Mouse (Mus musculus) C2C12 (cell line): ENCODE data around the gene Pnmt. TPM values are rescaled to one million over a fixed set of nuclear protein-coding genes. Genes with fewer than 3 reads are reported as not detected.

Experiments
- H3K27me3 ChIP-seq: one replicate; pipeline ENCODE4 v1.6.1; 2011; ENCODE audit not compliant: control insufficient read depth, insufficient read depth, insufficient read length
- H3K36me3 ChIP-seq: one replicate; pipeline ENCODE4 v1.6.1; 2011; ENCODE audit not compliant: control insufficient read depth, insufficient read depth
- H3K4me3 ChIP-seq: one replicate; pipeline ENCODE4 v1.5.1; 2011; ENCODE audit warnings: mild to moderate bottlenecking, control low read depth; ENCODE audit not compliant: poor library complexity, insufficient read depth, severe bottlenecking
- H3K79me2 ChIP-seq: one replicate; pipeline ENCODE4 v1.6.1; 2011; ENCODE audit not compliant: control insufficient read depth, insufficient read depth
- H3K79me3 ChIP-seq: one replicate; pipeline ENCODE4 v1.6.1; 2011; ENCODE audit warnings: low read depth, control low read depth
- H3ac ChIP-seq: one replicate; pipeline ENCODE3; 2011; ENCODE audit warnings: low read depth; ENCODE audit not compliant: control insufficient read depth, insufficient read length
- CEBPB ChIP-seq: IDR thresholded peaks from one replicate; pipeline ENCODE4 v1.6.1; 2011; ENCODE audit warnings: low read depth, mild to moderate bottlenecking, control low read depth, moderate library complexity
- CTCF ChIP-seq: IDR thresholded peaks from one replicate; pipeline ENCODE4 v1.5.1; 2011; ENCODE audit not compliant: control insufficient read depth, insufficient read depth, insufficient read length
- FOSL1 ChIP-seq: IDR thresholded peaks from one replicate; pipeline ENCODE4 v1.8.0; 2011; ENCODE audit warnings: mild to moderate bottlenecking, low read length; ENCODE audit not compliant: poor library complexity, insufficient read depth, severe bottlenecking
- MAX ChIP-seq: IDR thresholded peaks from one replicate; pipeline ENCODE4 v1.6.1; 2011; ENCODE audit warnings: mild to moderate bottlenecking, control low read depth
- MYOD1 ChIP-seq: IDR thresholded peaks from one replicate; pipeline ENCODE4 v1.6.1; 2011; ENCODE audit warnings: low read depth; ENCODE audit not compliant: control insufficient read depth, insufficient read length
- MYOG ChIP-seq: IDR thresholded peaks from one replicate; pipeline ENCODE4 v1.6.1; 2011; ENCODE audit not compliant: control insufficient read depth, insufficient read length; ENCODE audit errors: extremely low read depth
- USF1 ChIP-seq: IDR thresholded peaks from one replicate; pipeline ENCODE4 v1.6.1; 2011; ENCODE audit warnings: low read depth, mild to moderate bottlenecking, control low read depth, moderate library complexity
- polyA plus RNA-seq: library from polyadenylated mRNA; unstranded; fragments of >200 nt; fragmentation: generic; extraction: Trizol; gene quantifications from one replicate; pipeline ENCODE4 v1.2.1, GENCODE M21; 2012; ENCODE audit warnings: missing spikeins

Pnmt gene
- polyA plus RNA-seq, 1 experiment = 0.04 TPM

- H3K79me3 ChIP-seq = no peaks in the 10 kb centered on the region
- TF ChIP-seq MAX (no peak), CEBPB (no peak), FOSL1 (no peak), USF1 (no peak), CTCF (no peak), MYOD1 (no peak), MYOG (no peak)
- no peaks in the 10 kb centered on the region for H3K79me2 ChIP-seq
- H3ac ChIP-seq = no peak overlapping the region
- no peak overlapping the region for H3K4me3 ChIP-seq
- no peaks in the 10 kb centered on the region for H3K36me3 ChIP-seq
- H3K27me3 ChIP-seq = no peaks in the 10 kb centered on the region
Measured at GRCm38 (mm10) chr11:98397946-98398345, 11.7 kb downstream of the Pnmt start.

GRCm38 (mm10) chr11:98400161-98400726 is 14.0 kb downstream of the Pnmt start, which contains the start of gene Pgap3:
Gene Pgap3, minus strand, starts transcription at chr11:98400490.
- Histone ChIP-seq H3K4me3 (peak within 1 kb of the TSS; percentile 50), H3K79me2 (no peaks in the 10 kb centered on the region), H3K36me3 (no peaks in the 10 kb centered on the region), H3K27me3 (no peaks in the 10 kb centered on the region), H3ac (peak within 1 kb of the TSS; percentile 85), H3K79me3 (no peaks in the 10 kb centered on the region)
- TF ChIP-seq CEBPB = no peak
- no peak for TF ChIP-seq MYOG
- TF ChIP-seq FOSL1 = no peak
- no peak for TF ChIP-seq MYOD1

DNA sequence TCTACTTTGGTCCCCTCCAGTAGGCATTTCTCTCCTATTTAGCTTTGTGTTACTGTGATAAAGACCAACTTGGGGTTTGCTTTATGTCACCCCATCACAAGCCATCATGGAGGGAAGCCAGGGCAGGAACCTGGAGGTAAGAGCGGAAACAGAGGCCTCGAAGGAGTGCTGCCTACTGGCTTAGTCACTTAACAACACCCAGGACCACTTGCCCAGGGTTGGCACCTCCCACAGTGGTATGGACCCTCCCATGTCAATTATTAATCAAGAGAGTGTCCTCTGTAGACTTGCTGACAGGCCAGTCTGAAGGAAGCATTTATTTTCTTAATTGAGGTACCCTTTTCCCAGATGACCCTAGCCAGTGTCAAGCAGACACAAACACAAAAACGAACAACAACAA is 14.6 kb downstream of the Pnmt start:
- no peaks in the 10 kb centered on the region for H3K79me2 ChIP-seq
- peak overlapping the region; percentile 50 for H3K4me3 ChIP-seq
- no peaks in the 10 kb centered on the region for H3K79me3 ChIP-seq
- no peaks in the 10 kb centered on the region for H3K36me3 ChIP-seq
- H3K27me3 ChIP-seq = no peaks in the 10 kb centered on the region
- peak overlapping the region; percentile 1 for H3ac ChIP-seq
- TF ChIP-seq FOSL1 = no peak
- TF ChIP-seq USF1 = no peak
- TF ChIP-seq CTCF = no peak
- no peak for TF ChIP-seq MYOD1
- TF ChIP-seq CEBPB = no peak
- TF ChIP-seq MAX = no peak
- no peak for TF ChIP-seq MYOG

DNA sequence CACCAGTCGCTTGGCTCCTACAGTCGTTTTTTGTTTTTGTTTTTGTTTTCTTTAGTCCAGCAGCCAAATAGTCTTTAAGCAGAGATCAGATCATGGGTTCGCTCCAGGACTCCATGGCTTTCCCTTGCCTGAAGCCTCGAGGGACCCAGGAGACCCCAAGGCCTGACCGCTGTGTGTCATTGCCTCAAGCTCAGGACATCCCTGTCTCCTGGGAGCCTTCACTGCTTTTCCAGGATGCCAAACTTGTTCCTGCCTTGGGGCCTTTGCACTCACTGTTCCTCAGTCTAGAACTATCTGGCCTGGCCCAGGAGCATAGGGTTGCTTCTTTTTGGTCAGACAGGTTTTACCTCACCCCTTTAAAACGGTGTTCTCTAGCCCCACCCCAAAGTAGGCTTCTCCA is 20.4 kb downstream of the Pnmt start:
- Histone ChIP-seq H3K79me3 (no peaks in the 10 kb centered on the region), H3K4me3 (no peak overlapping the region), H3ac (no peak overlapping the region), H3K27me3 (no peaks in the 10 kb centered on the region), H3K36me3 (no peaks in the 10 kb centered on the region), H3K79me2 (no peaks in the 10 kb centered on the region)
- TF ChIP-seq USF1 (no peak), MYOG (no peak), CTCF (no peak), MAX (no peak), CEBPB (no peak), MYOD1 (no peak), FOSL1 (no peak)

GRCm38 (mm10) chr11:98408872-98409271 is 22.6 kb downstream of the Pnmt start:
- Histone ChIP-seq H3K27me3 (no peaks in the 10 kb centered on the region), H3K4me3 (no peak overlapping the region), H3K79me2 (peaks cover 14% of the 10 kb centered on the region), H3K36me3 (no peaks in the 10 kb centered on the region), H3K79me3 (peaks cover 3% of the 10 kb centered on the region), H3ac (no peak overlapping the region)
- TF ChIP-seq USF1 = no peak
- TF ChIP-seq CEBPB = no peak
- no peak for TF ChIP-seq MAX
- TF ChIP-seq FOSL1 = no peak
- no peak for TF ChIP-seq CTCF
- TF ChIP-seq MYOD1 = no peak
- TF ChIP-seq MYOG = no peak

GRCm38 (mm10) chr11:98409341-98409822 is 23.1 kb downstream of the Pnmt start:
- H3K4me3 ChIP-seq = no peak overlapping the region

More at GRCm38 (mm10) chr11:98409341-98409822, 23.1 kb downstream of the Pnmt start:
- Histone ChIP-seq H3K79me2 (peaks cover 19% of the 10 kb centered on the region), H3K27me3 (no peaks in the 10 kb centered on the region), H3K36me3 (no peaks in the 10 kb centered on the region), H3ac (no peak overlapping the region), H3K79me3 (peaks cover 6% of the 10 kb centered on the region)
- no peak for TF ChIP-seq MAX
- TF ChIP-seq CEBPB = no peak
- TF ChIP-seq MYOG = no peak
- no peak for TF ChIP-seq FOSL1
- no peak for TF ChIP-seq CTCF
- no peak for TF ChIP-seq MYOD1
- TF ChIP-seq USF1 = no peak
